Mouse (Mus musculus) forebrain, embryonic 16.5 days (tissue): Measurements from ENCODE around the gene Tmem246. TPM values are rescaled to one million over a fixed set of nuclear protein-coding genes. Genes with fewer than 3 reads are reported as not detected.

Source experiments
- ATAC-seq: fragments of 200-750 bp; cut with Nextera tagmentation; 2 replicates; pipeline ENCODE4 v1.8.0; 2017; ENCODE audit warnings: mild to moderate bottlenecking, moderate library complexity
- H3K27ac ChIP-seq: fragments of 300-500 bp; sonication (generic); 2 replicates; pipeline ENCODE4 v1.5.1; 2014; ENCODE audit warnings: low read length, control low read depth
- H3K27me3 ChIP-seq: fragments of 300-500 bp; sonication (generic); replicated peaks from 2 replicates; pipeline ENCODE4 v1.6.1; 2014; ENCODE audit warnings: low read length; ENCODE audit not compliant: control insufficient read depth, insufficient read depth
- H3K36me3 ChIP-seq: fragments of 300-500 bp; sonication (generic); 2 replicates; pipeline ENCODE4 v1.6.1; 2014; ENCODE audit not compliant: control insufficient read depth, insufficient read depth
- H3K4me1 ChIP-seq: fragments of 300-500 bp; sonication (generic); replicated peaks from 2 replicates; pipeline ENCODE4 v1.6.1; 2014; ENCODE audit warnings: low read length; ENCODE audit not compliant: control insufficient read depth, insufficient read depth
- H3K4me2 ChIP-seq: fragments of 300-500 bp; sonication (generic); 2 replicates; pipeline ENCODE4 v1.6.1; 2014; ENCODE audit warnings: mild to moderate bottlenecking, low read length, control low read depth
- H3K4me3 ChIP-seq: fragments of 300-500 bp; sonication (generic); replicated peaks from 2 replicates; pipeline ENCODE4 v1.5.1; 2014; ENCODE audit warnings: mild to moderate bottlenecking, low read length, control low read depth
- H3K9ac ChIP-seq: fragments of 300-500 bp; sonication (generic); replicated peaks from 2 replicates; pipeline ENCODE4 v1.6.1; 2014; ENCODE audit warnings: low read depth, low read length, control low read depth
- H3K9me3 ChIP-seq: fragments of 300-500 bp; sonication (generic); 2 replicates; pipeline ENCODE4 v1.6.1; 2016; ENCODE audit warnings: low read length; ENCODE audit not compliant: control insufficient read depth
- WGBS: fragments of 180-500 bp; shearing (Covaris S2); extraction: QIAGEN DNeasy Blood & Tissue Kit; methylation state at CpG from one replicate; pipeline ENCODE4 v1.1.7; 2014; 5-methylcytosine and 5-hydroxymethylcytosine counted together
- polyA plus RNA-seq: library from polyadenylated mRNA; unstranded; fragments of >200 nt; fragmentation: Nextera tagmentation; extraction: Ambion mirVana; gene quantifications from 2 replicates; pipeline ENCODE4 v1.2.1, GENCODE M21; 2015

Tmem246 gene
- polyA plus RNA-seq, 1 experiment from 2014 or later: 72.7 TPM

DNA sequence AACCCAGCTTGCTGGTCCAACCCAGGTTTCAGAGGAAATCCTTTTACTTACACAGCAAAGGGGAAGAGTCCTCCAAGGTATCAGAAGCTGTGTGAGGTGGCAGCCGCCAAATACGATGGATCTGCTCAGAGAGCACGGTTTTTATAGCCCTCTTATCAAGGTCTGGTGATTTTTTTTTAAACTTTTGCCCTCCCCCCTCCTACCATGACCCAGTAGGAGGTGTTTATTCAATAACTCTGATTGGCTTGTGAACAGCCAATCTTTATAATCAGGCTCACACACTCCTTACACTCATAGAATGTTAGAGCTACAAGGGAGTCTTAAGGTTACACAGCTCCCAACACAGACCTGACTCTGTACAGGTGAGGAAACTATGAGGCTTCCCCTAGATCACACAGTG, 48.3 kb downstream of the Tmem246 start, which contains the start of gene Aldob:
TSS of gene Aldob (minus strand) at position 164 of the 400 bp plus-strand sequence.
- Histone ChIP-seq H3K36me3 (no peaks in the 10 kb centered on the region), H3K27me3 (no peaks in the 10 kb centered on the region), H3K4me3 (no peak within 1 kb of the TSS), H3K9ac (no peak within 1 kb of the TSS), H3K27ac (no peak within 1 kb of the TSS), H3K9me3 (no peaks in the 10 kb centered on the region), H3K4me2 (no peak within 1 kb of the TSS), H3K4me1 (no peaks in the 10 kb centered on the region)
- WGBS: 66% methylated on average over 3 of the region's 3 CpGs
- ATAC-seq: no peak

DNA sequence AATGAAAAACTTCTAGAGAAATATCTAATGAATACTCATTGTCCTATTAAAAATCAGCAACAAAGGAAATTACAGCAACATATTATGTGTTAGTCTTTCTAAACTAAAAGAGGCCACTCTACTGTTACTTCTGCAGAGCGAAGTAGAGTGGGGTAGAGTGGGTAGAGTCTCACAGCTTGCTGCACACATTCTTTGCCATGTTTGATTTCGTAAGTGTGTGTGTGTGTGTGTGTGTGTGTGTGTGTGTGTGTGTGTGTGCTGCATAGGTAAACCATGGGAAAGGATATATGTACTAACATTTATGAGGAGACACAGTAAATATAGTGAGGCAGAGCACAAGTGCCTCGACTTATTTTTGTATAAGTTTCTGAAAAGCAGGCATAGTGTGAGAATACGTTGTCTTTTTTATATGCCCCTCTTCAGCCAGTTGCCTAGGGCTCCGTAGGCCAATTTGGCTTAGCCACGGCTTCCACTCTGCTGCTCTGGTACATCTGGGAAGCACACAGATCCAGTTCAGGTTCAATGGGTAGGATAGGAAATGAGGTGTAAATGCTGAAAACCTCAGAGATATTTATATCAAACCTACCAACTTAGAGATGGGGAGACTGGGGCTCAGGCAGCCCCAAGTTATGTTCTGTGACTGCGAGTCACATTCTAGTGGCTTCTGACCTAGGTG, 50.0 kb downstream of the Tmem246 start:
- H3K4me3 ChIP-seq: no peak overlapping the region
- H3K36me3 ChIP-seq: no peaks in the 10 kb centered on the region
- no peak for ATAC-seq
- 89% methylated on average over 7 of the region's 7 CpGs for WGBS
- H3K4me1 ChIP-seq: no peaks in the 10 kb centered on the region
- no peaks in the 10 kb centered on the region for H3K27me3 ChIP-seq
- H3K9me3 ChIP-seq: no peaks in the 10 kb centered on the region
- H3K27ac ChIP-seq: no peak overlapping the region
- no peak overlapping the region for H3K4me2 ChIP-seq
- H3K9ac ChIP-seq: no peak overlapping the region

DNA sequence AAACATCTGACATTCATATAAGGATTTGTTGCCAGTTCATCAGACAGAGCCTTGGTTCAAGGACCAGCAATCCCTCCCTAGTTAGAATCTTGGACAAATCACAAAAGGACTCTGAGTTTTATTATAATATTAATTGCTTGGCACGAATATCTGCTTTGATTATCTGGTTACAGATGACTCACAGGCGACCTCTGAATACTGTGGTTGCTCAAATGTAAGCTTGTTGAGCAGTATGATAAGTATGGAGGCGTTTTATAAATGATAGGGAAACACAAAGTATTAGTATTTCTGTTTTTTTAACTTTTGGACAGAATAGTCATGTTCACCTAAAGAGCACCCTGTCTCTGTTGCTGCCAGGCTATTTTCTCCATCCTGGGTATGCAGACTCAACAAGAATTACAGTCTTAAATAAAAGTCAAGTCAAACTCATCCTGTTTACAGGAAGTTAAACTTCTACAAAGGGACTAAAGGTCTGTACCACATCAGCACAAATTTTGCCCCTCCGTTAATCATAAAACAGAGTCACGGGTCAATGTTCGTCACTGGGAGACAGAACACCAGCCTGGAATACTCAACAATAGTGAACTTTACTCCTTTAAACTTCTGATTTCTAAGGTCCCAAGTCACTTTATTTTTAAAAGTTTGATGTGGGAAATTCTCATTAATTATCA, 50.7 kb downstream of the Tmem246 start:
- Histone ChIP-seq H3K4me3 (no peak overlapping the region), H3K27me3 (no peaks in the 10 kb centered on the region), H3K4me2 (no peak overlapping the region), H3K36me3 (no peaks in the 10 kb centered on the region), H3K4me1 (no peaks in the 10 kb centered on the region), H3K9me3 (no peaks in the 10 kb centered on the region), H3K27ac (no peak overlapping the region), H3K9ac (no peak overlapping the region)
- ATAC-seq: no peak
- 78% methylated on average over 6 of the region's 6 CpGs for WGBS

DNA sequence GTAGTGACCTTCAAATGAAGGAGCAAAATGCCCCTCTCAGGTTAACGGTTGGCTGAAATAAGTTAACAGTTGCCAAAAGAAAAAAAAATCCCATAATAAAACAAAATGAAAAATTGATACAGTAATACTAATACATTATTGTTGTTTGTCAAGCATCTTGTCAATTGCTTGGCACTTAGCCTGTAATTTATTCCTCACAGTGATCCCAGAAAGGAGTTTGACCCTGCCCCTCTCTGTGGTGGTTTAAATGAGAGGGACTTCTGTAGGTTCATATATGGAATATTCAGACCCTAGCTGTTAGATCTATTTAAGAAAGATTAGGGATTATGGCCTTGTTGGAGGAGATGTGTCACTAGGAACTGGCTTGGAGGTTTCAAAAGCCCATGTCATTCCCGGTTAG, 51.6 kb downstream of the Tmem246 start:
- ATAC-seq: no peak
- H3K4me2 ChIP-seq: no peak overlapping the region
- H3K36me3 ChIP-seq: no peaks in the 10 kb centered on the region
- no peak overlapping the region for H3K9ac ChIP-seq
- H3K27me3 ChIP-seq: no peaks in the 10 kb centered on the region
- 93% methylated on average over 2 of the region's 2 CpGs for WGBS
- H3K9me3 ChIP-seq: no peaks in the 10 kb centered on the region
- H3K27ac ChIP-seq: no peak overlapping the region
- no peaks in the 10 kb centered on the region for H3K4me1 ChIP-seq
- no peak overlapping the region for H3K4me3 ChIP-seq

DNA sequence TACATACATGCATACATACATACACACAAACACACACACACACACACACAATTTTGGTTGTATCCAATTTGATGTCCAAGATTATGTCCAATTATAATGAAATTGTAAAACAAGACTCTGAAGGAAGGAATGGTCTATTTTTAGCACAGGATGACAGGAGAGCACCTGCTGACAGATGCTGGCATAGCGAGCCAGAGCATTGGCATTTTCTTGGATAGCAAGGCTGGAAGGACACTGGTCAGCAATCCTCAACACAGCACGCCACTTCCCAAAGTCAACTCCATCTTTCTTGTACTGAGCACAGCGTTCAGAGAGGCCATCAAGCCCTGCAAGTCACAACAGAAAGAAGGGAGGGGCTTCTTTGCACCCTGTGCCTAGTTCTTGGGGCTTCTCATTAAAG, 56.7 kb downstream of the Tmem246 start:
- H3K9ac ChIP-seq: no peak overlapping the region
- H3K4me3 ChIP-seq: no peak overlapping the region
- H3K27me3 ChIP-seq: no peaks in the 10 kb centered on the region
- no peak overlapping the region for H3K4me2 ChIP-seq
- H3K4me1 ChIP-seq: no peaks in the 10 kb centered on the region
- WGBS: 74% methylated on average over 3 of the region's 3 CpGs
- no peaks in the 10 kb centered on the region for H3K36me3 ChIP-seq
- no peaks in the 10 kb centered on the region for H3K9me3 ChIP-seq
- no peak for ATAC-seq
- H3K27ac ChIP-seq: no peak overlapping the region

DNA sequence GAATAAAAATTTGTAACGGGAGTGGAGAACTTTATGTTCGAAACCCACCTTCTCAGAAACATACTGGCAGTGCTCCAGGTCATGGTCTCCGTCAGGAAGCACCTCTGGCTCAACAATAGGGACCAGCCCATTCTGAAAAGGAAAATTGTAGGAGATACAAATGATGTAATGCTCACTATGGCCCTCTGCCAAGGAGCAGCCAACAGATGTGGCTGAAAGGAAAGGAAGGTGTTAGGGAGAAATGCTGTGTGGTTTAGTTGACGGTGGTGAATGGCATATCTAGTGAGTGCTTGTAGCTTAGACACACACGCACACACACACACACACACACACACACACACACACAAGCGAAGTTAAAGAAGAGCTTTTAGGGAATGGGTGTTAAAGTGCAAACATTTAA, 58.0 kb downstream of the Tmem246 start:
- WGBS: 52% methylated on average over 6 of the region's 6 CpGs
- no peak for ATAC-seq
- H3K4me3 ChIP-seq: no peak overlapping the region
- no peaks in the 10 kb centered on the region for H3K9me3 ChIP-seq
- H3K4me1 ChIP-seq: no peaks in the 10 kb centered on the region
- H3K36me3 ChIP-seq: no peaks in the 10 kb centered on the region
- no peak overlapping the region for H3K9ac ChIP-seq
- H3K4me2 ChIP-seq: no peak overlapping the region
- H3K27me3 ChIP-seq: no peaks in the 10 kb centered on the region
- H3K27ac ChIP-seq: no peak overlapping the region

DNA sequence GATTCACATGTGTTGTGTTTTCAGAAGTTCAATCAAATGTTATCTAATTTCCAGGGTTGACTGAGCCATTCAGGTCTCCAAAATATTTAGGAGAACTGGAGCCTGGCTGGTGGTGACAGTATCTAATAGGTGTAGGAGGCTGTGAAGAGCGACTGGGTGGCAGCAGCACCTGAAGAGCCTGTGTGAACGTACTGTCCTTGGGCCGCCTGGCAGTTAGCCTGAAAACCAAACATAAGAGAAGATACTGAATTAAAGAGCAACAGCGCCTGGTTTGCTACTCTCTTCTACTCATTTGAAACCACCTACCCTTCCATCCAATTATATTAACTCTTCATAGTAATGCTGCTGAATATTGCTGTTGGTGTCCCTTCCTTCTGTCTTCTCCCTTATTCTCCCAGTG, 61.0 kb downstream of the Tmem246 start:
- peaks cover 5% of the 10 kb centered on the region; the same call in 1 of the 2 replicates for H3K36me3 ChIP-seq
- no peaks in the 10 kb centered on the region for H3K9me3 ChIP-seq
- H3K27ac ChIP-seq: no peak overlapping the region
- H3K4me3 ChIP-seq: no peak overlapping the region
- no peak overlapping the region for H3K9ac ChIP-seq
- no peaks in the 10 kb centered on the region for H3K27me3 ChIP-seq
- 91% methylated on average over 4 of the region's 4 CpGs for WGBS
- ATAC-seq: no peak
- H3K4me2 ChIP-seq: no peak overlapping the region
- no peaks in the 10 kb centered on the region for H3K4me1 ChIP-seq

DNA sequence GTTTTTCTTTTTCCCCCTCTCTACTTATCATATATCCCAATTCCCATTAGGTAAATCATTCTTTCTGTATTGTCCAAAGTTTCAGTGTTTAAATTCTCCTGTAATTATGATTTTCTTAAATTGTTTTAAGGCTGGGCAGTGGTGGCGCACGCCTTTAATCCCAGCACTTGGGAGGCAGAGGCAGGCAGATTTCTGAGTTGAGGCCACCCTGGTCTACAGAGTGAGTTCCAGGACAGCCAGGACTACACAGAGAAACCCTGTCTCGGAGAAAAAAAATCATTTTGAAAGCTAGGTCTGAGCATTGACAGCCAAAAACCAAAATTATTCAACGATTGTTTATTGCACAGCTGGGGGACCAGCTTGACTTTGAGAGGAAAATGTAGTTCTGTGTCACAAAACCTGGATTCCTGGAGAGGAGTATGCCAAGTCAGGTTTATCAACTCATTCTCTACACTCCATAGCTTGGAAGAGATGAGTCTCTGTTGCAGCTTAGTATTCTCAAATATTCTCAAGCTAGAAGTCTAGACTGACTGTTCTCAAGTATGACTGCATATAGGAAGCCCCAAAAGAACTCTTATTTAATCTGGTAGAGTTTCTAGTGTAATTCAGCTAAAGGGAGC, 61.9 kb downstream of the Tmem246 start:
- Histone ChIP-seq H3K9ac (no peak overlapping the region), H3K27me3 (no peaks in the 10 kb centered on the region), H3K36me3 (peaks cover 10% of the 10 kb centered on the region), H3K9me3 (peaks cover under 1% of the 10 kb centered on the region; the same call in 1 of the 2 replicates), H3K4me1 (no peaks in the 10 kb centered on the region), H3K4me3 (no peak overlapping the region), H3K4me2 (no peak overlapping the region), H3K27ac (no peak overlapping the region)
- WGBS: 93% methylated on average over 4 of the region's 4 CpGs
- no peak for ATAC-seq

DNA sequence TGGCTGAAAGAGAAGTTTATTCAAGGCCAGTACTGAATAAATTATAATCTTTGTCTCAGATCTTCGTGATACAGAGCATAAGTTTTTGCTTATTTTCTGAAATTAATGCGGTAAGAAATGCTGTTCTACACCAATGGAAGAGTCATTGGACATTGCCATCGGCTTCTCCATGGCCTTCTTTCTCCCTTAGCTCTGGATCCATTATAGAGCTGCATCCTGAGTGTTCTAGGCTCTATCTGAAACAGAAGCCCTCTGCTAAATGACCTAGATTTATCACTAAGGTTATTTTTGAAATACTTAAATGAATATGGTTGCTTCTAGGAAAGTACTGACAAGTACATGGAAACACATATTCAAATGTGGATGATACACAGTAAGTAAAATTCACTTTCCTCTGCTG, 62.6 kb downstream of the Tmem246 start:
- WGBS: 90% methylated on average over 3 of the region's 3 CpGs
- no peaks in the 10 kb centered on the region for H3K4me1 ChIP-seq
- H3K36me3 ChIP-seq: peaks cover 17% of the 10 kb centered on the region
- peaks cover 8% of the 10 kb centered on the region for H3K9me3 ChIP-seq
- no peak overlapping the region for H3K27ac ChIP-seq
- no peak overlapping the region for H3K4me3 ChIP-seq
- ATAC-seq: no peak
- no peaks in the 10 kb centered on the region for H3K27me3 ChIP-seq
- H3K9ac ChIP-seq: no peak overlapping the region
- no peak overlapping the region for H3K4me2 ChIP-seq
